In the genomic region with DNA sequence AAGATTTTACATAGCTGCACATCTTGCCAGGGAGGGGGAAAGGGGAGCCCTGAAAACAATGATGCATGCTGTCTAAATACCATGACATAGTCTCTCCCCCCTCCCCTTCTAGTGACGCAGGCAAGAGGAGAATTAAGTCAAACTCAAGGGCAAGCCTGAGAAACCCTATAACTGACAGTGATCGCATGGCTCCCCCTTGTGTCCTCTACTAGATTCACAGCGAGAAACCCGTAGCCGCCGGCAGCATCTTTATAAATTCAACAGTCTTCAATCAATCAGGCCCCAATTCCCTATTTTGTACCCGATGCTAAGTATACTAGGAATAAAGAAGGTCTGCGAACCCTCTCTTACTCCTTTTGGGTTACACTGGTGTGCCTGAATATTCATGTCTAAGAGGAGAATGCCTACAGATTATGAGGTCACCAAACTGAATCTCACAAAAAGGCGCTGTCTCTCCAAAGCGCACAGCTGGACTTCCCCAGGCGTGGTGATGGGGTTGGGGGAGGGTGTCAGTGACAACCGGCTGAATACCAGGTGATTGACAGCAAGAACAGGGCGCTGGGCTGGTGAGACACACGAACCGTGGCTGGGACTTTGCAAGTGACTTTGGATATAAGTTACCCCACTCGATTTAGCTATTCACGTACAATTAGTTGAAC, we compare ENCODE assay signal across 8 mouse cellular contexts. TPM values are rescaled to one million over a fixed set of nuclear protein-coding genes. Genes with fewer than 3 reads are reported as not detected.
A peak's percentile ranks its signal among the peaks of the same experiment; 100 is the strongest.
DNase-seq lines count a peak whose midpoint lies in the region; ATAC-seq and TF ChIP-seq lines count a peak whose summit lies in the region.

No protein-coding gene starts in this region.

- peak overlapping the region; percentile 70 for H3K27ac ChIP-seq in gastrocnemius, adult 2 months
- H3K27ac ChIP-seq in hindbrain, embryonic 16.5 days (ENCODE audit: low read depth, low read length), result no peak overlapping the region

- peak overlapping the region; percentile 81 for H3K4me2 ChIP-seq in hindbrain, embryonic 16.5 days (ENCODE audit: low read length)

- 1% methylated on average over 17 of the region's 17 CpGs for WGBS in hindbrain, embryonic 16.5 days

- H3K36me3 ChIP-seq in hindbrain, embryonic 16.5 days (ENCODE audit: control insufficient read depth, insufficient read depth, low read length), result no peaks in the 10 kb centered on the region

- peaks cover 20% of the 10 kb centered on the region for H3K4me1 ChIP-seq in hindbrain, embryonic 16.5 days (ENCODE audit: control insufficient read depth, insufficient read depth, low read depth, low read length)

- peak; percentile 96 for TF ChIP-seq CTCF in gastrocnemius, adult 2 months (IDR thresholded peaks at IDR 0.05)

- H3K9me3 ChIP-seq in hindbrain, embryonic 16.5 days (ENCODE audit: control insufficient read depth, low read length), result no peaks in the 10 kb centered on the region

- intact Hi-C loops in gastrocnemius, adult 2 months (cut with DNase I), result loop anchor here (5.0 kb wide), 1 partner anchor 41 kb away; no protein-coding TSS in a partner anchor

- DNase-seq in adipocyte (ENCODE audit: low spot score), result peak; percentile 84
- peak; percentile 68 for DNase-seq in gastrocnemius, adult 2 months
- peak; percentile 74 for DNase-seq in left cerebral cortex, adult 11 months (ENCODE audit: low spot score)
- DNase-seq in lung, postnatal 36 days, result peak; percentile 88
- DNase-seq in right cerebral cortex, adult 18-20 months, result peak; percentile 66
- peak; percentile 61 for DNase-seq in yolk sac, embryonic 10.5 days (ENCODE audit: low spot score)

- H3K4me3 ChIP-seq in gastrocnemius, adult 2 months, result peak overlapping the region; percentile 44
- H3K4me3 ChIP-seq in hindbrain, embryonic 16.5 days (ENCODE audit: low read length), result peak overlapping the region; percentile 26

- ATAC-seq in common myeloid progenitor, adult 5-6 weeks (replicated peaks; ENCODE audit: low read depth, poor library complexity, severe bottlenecking), result peak; percentile 72
- peak; percentile 28 for ATAC-seq in hindbrain, embryonic 16.5 days

- peak overlapping the region; percentile 54 for H3K9ac ChIP-seq in hindbrain, embryonic 16.5 days (ENCODE audit: low read depth, low read length)

- H3K27me3 ChIP-seq in hindbrain, embryonic 16.5 days (replicated peaks; ENCODE audit: control insufficient read depth, insufficient read depth, low read length), result no peaks in the 10 kb centered on the region

RNA-seq across cellular contexts. Expression of gene Zfp639, which starts 1.3 kb away (rescaled TPM):
- total RNA-seq in common myeloid progenitor, adult 5-6 weeks (2017), result 48.8 and 58.3 TPM in 2 replicates
- total RNA-seq in gastrocnemius, adult 2 months (2021), result 10 to 100 TPM; 31.8 to 33.1 TPM
- polyA plus RNA-seq in hindbrain, embryonic 16.5 days (2015; fragmentation: Nextera tagmentation; extraction: Ambion mirVana), result 35.7 and 38.5 TPM in 2 replicates

RNA-seq across cellular contexts. Expression of gene Kcnmb3, which starts 16.8 kb away (rescaled TPM):
- not detected in 2 replicates for total RNA-seq in common myeloid progenitor, adult 5-6 weeks (2017)
- total RNA-seq in gastrocnemius, adult 2 months (2021), result not detected
- polyA plus RNA-seq in hindbrain, embryonic 16.5 days (2015; fragmentation: Nextera tagmentation; extraction: Ambion mirVana), result 0.14 TPM in 1 of 2 replicates, not detected in the other

RNA-seq across cellular contexts. Expression of gene Mfn1, which starts 20.5 kb away (rescaled TPM):
- 32.8 and 48.1 TPM in 2 replicates for total RNA-seq in common myeloid progenitor, adult 5-6 weeks (2017)
- 100 to 1,000 TPM; 216 to 304 TPM for total RNA-seq in gastrocnemius, adult 2 months (2021)
- polyA plus RNA-seq in hindbrain, embryonic 16.5 days (2015; fragmentation: Nextera tagmentation; extraction: Ambion mirVana), result 41.5 and 44.3 TPM in 2 replicates
